Mouse (Mus musculus) forebrain, postnatal 0 days (tissue): ENCODE data around the gene Cyp2c70. TPM values are rescaled to one million over a fixed set of nuclear protein-coding genes. Genes with fewer than 3 reads are reported as not detected.
A peak's percentile ranks its signal among the peaks of the same experiment; 100 is the strongest.
"Not testable (repeated sequence)": the region's sequence is repeated elsewhere in the genome, so short reads cannot be mapped to it uniquely, and the experiment has no call there.

Source experiments
- ATAC-seq: fragments of 200-750 bp; cut with Nextera tagmentation; 2 replicates; pipeline ENCODE4 v1.8.0; 2017; ENCODE audit warnings: mild to moderate bottlenecking, moderate library complexity
- DNase-seq: peaks from one replicate; pipeline ENCODE4 v3.0.0-alpha.2; 2015
- H3K27ac ChIP-seq: fragments of 300-500 bp; sonication (generic); 2 replicates; pipeline ENCODE4 v1.5.1; 2014; ENCODE audit warnings: low read depth, mild to moderate bottlenecking, antibody characterized with exemption, low read length, moderate library complexity, mixed read lengths
- H3K27me3 ChIP-seq: fragments of 300-500 bp; sonication (generic); 2 replicates; pipeline ENCODE4 v1.6.1; 2014; ENCODE audit warnings: mild to moderate bottlenecking, low read length, mixed read lengths; ENCODE audit not compliant: insufficient read depth
- H3K36me3 ChIP-seq: fragments of 300-500 bp; sonication (generic); 2 replicates; pipeline ENCODE4 v1.6.1; 2014; ENCODE audit warnings: mild to moderate bottlenecking, moderate library complexity; ENCODE audit not compliant: insufficient read depth
- H3K4me1 ChIP-seq: fragments of 300-500 bp; sonication (generic); 2 replicates; pipeline ENCODE4 v1.6.1; 2014; ENCODE audit warnings: antibody characterized with exemption; ENCODE audit not compliant: insufficient read depth
- H3K4me2 ChIP-seq: fragments of 300-500 bp; sonication (generic); 2 replicates; pipeline ENCODE4 v1.6.1; 2014; ENCODE audit warnings: low read depth, mild to moderate bottlenecking, moderate library complexity
- H3K4me3 ChIP-seq: fragments of 300-500 bp; sonication (generic); 2 replicates; pipeline ENCODE4 v1.5.1; 2014; ENCODE audit warnings: low read depth, low read length, mixed read lengths
- H3K9ac ChIP-seq: fragments of 300-500 bp; sonication (generic); 2 replicates; pipeline ENCODE4 v1.6.1; 2014; ENCODE audit warnings: mild to moderate bottlenecking
- H3K9me3 ChIP-seq: fragments of 300-500 bp; sonication (generic); 2 replicates; pipeline ENCODE4 v1.6.1; 2016; ENCODE audit warnings: low read length
- CTCF ChIP-seq: sonication (generic); IDR thresholded peaks from 2 replicates; pipeline ENCODE4 v1.5.1; 2016; ENCODE audit warnings: antibody characterized with exemption, control low read depth, low read depth
- WGBS: fragments of 180-500 bp; shearing (Covaris S2); extraction: QIAGEN DNeasy Blood & Tissue Kit; methylation state at CpG from one replicate; pipeline ENCODE4 v1.1.7; 2014; 5-methylcytosine and 5-hydroxymethylcytosine counted together
- polyA plus RNA-seq: library from polyadenylated mRNA; unstranded; fragments of >200 nt; fragmentation: Nextera tagmentation; extraction: Ambion mirVana; gene quantifications from 2 replicates; pipeline ENCODE4 v1.2.1, GENCODE M21; 2015
- total RNA-seq: library from RNA; depleted of rRNA; stranded (reverse); fragments of >200 nt; gene quantifications from 2 replicates; pipeline ENCODE4 v1.2.3, GENCODE M21; 2014

The Cyp2c70 gene
- total and polyA plus RNA-seq, 2 experiments from 2014 or later = not detected

GRCm38 (mm10) chr19:40225102-40225760, 38.1 kb upstream of the Cyp2c70 start:
- no peaks in the 10 kb centered on the region for H3K4me1 ChIP-seq
- ATAC-seq (peak; percentile 83), DNase-seq (peak; percentile 84)
- H3K4me3 ChIP-seq = no peak overlapping the region
- H3K9me3 ChIP-seq = no peaks in the 10 kb centered on the region
- H3K4me2 ChIP-seq = no peak overlapping the region
- no peaks in the 10 kb centered on the region for H3K36me3 ChIP-seq
- TF ChIP-seq CTCF = peak; percentile 87
- H3K27me3 ChIP-seq = no peaks in the 10 kb centered on the region
- WGBS = 72% methylated on average over 5 of the region's 5 CpGs
- H3K27ac ChIP-seq = no peak overlapping the region
- no peak overlapping the region for H3K9ac ChIP-seq

- H3K27ac ChIP-seq, H3K36me3 ChIP-seq, H3K4me2 ChIP-seq, H3K9me3 ChIP-seq, H3K27me3 ChIP-seq, DNase-seq, ATAC-seq, H3K4me3 ChIP-seq, H3K4me1 ChIP-seq, H3K9ac ChIP-seq: not testable (repeated sequence)
- 95% methylated on average over 9 of the region's 9 CpGs for WGBS
Observed at GRCm38 (mm10) chr19:40222307-40222706, 35.2 kb upstream of the Cyp2c70 start.

GRCm38 (mm10) chr19:40220878-40221277, 33.7 kb upstream of the Cyp2c70 start:
- no peak for ATAC-seq
- H3K27ac ChIP-seq = no peak overlapping the region
- WGBS = 62% methylated on average over 5 of the region's 5 CpGs

GRCm38 (mm10) chr19:40202947-40203346, 15.8 kb upstream of the Cyp2c70 start:
- H3K36me3 ChIP-seq, DNase-seq, ATAC-seq, H3K4me3 ChIP-seq, H3K9me3 ChIP-seq, H3K9ac ChIP-seq, H3K4me1 ChIP-seq, H3K4me2 ChIP-seq, H3K27ac ChIP-seq, H3K27me3 ChIP-seq: not testable (repeated sequence)
- WGBS = 12% methylated on average over 4 of the region's 4 CpGs

More at GRCm38 (mm10) chr19:40220878-40221277, 33.7 kb upstream of the Cyp2c70 start:
- no peak for TF ChIP-seq CTCF
- Histone ChIP-seq H3K4me3 (no peak overlapping the region), H3K9ac (no peak overlapping the region), H3K4me1 (no peaks in the 10 kb centered on the region), H3K9me3 (no peaks in the 10 kb centered on the region), H3K27me3 (no peaks in the 10 kb centered on the region), H3K36me3 (no peaks in the 10 kb centered on the region), H3K4me2 (no peak overlapping the region)
- DNase-seq = no peak

GRCm38 (mm10) chr19:40190596-40190995, 3.5 kb upstream of the Cyp2c70 start:
- ATAC-seq (no peak), DNase-seq (no peak)
- Histone ChIP-seq H3K27ac (no peak overlapping the region), H3K9ac (no peak overlapping the region), H3K4me3 (no peak overlapping the region), H3K4me1 (no peaks in the 10 kb centered on the region), H3K27me3 (no peaks in the 10 kb centered on the region), H3K4me2 (no peak overlapping the region), H3K36me3 (no peaks in the 10 kb centered on the region), H3K9me3 (no peaks in the 10 kb centered on the region)
- 91% methylated on average over 10 of the region's 10 CpGs for WGBS
- TF ChIP-seq CTCF = no peak

- Histone ChIP-seq H3K4me2 (no peak overlapping the region), H3K4me1 (no peaks in the 10 kb centered on the region), H3K27ac (no peak overlapping the region), H3K27me3 (no peaks in the 10 kb centered on the region), H3K4me3 (no peak overlapping the region), H3K9me3 (no peaks in the 10 kb centered on the region), H3K9ac (no peak overlapping the region), H3K36me3 (no peaks in the 10 kb centered on the region)
- DNase-seq (no peak), ATAC-seq (no peak)
- TF ChIP-seq CTCF = no peak
- 97% methylated on average over 5 of the region's 5 CpGs for WGBS
Observed at GRCm38 (mm10) chr19:40183600-40183999, 3.5 kb downstream of the Cyp2c70 start.

- Histone ChIP-seq H3K27me3 (no peaks in the 10 kb centered on the region), H3K9me3 (no peaks in the 10 kb centered on the region), H3K4me1 (no peaks in the 10 kb centered on the region), H3K4me3 (no peak overlapping the region), H3K4me2 (no peak overlapping the region), H3K36me3 (no peaks in the 10 kb centered on the region), H3K27ac (no peak overlapping the region), H3K9ac (no peak overlapping the region)
- 79% methylated on average over 4 of the region's 4 CpGs for WGBS
- DNase-seq = no peak
- no peak for TF ChIP-seq CTCF
- no peak for ATAC-seq
Observed at GRCm38 (mm10) chr19:40178311-40178710, 8.8 kb downstream of the Cyp2c70 start.

GRCm38 (mm10) chr19:40168391-40168790, 18.7 kb downstream of the Cyp2c70 start:
- not testable (repeated sequence) for H3K4me1 ChIP-seq, H3K4me2 ChIP-seq, H3K4me3 ChIP-seq, ATAC-seq, H3K36me3 ChIP-seq, H3K27ac ChIP-seq, H3K9ac ChIP-seq, H3K27me3 ChIP-seq, DNase-seq, H3K9me3 ChIP-seq
- 92% methylated on average over 4 of the region's 4 CpGs for WGBS

GRCm38 (mm10) chr19:40126996-40127395, 60.1 kb downstream of the Cyp2c70 start:
- WGBS = 28% methylated on average over 2 of the region's 2 CpGs

GRCm38 (mm10) chr19:40125165-40125564, 62.0 kb downstream of the Cyp2c70 start:
- not testable (repeated sequence) for H3K36me3 ChIP-seq, DNase-seq, ATAC-seq, H3K9me3 ChIP-seq, H3K4me1 ChIP-seq, H3K27ac ChIP-seq, H3K4me2 ChIP-seq, H3K27me3 ChIP-seq, H3K4me3 ChIP-seq, H3K9ac ChIP-seq
- 91% methylated on average over 3 of the region's 3 CpGs for WGBS

More at GRCm38 (mm10) chr19:40126996-40127395, 60.1 kb downstream of the Cyp2c70 start:
- H3K4me1 ChIP-seq, H3K4me3 ChIP-seq, DNase-seq, H3K36me3 ChIP-seq, H3K27ac ChIP-seq, H3K9me3 ChIP-seq, H3K27me3 ChIP-seq, H3K9ac ChIP-seq, ATAC-seq, H3K4me2 ChIP-seq: not testable (repeated sequence)
